Comparison of ENCODE assay signal across 29 mouse cellular contexts in genomic region chr15:31278090-31278489, GRCm38 (mm10). TPM values are rescaled to one million over a fixed set of nuclear protein-coding genes. Genes with fewer than 3 reads are reported as not detected.
DNase-seq lines count a peak whose midpoint lies in the region; ATAC-seq and TF ChIP-seq lines count a peak whose summit lies in the region.
"Had no signal": no experiment of that assay in that cellular context is flagged by ENCODE, and none has a peak within 500 bp of the region (broad histone marks: within the 10 kb centered on the region; RNA-seq: fewer than 3 reads in every experiment).

No protein-coding gene starts in this region.

- no peaks in the 10 kb centered on the region for H3K36me3 ChIP-seq in heart, adult 2 months (ENCODE audit: control insufficient read depth, insufficient read depth, low read length)
- H3K36me3 ChIP-seq in hindbrain, postnatal 0 days (ENCODE audit: insufficient read depth, low read length) = no peaks in the 10 kb centered on the region
- 0 out of 2 replicates have a peak, but pooled peaks cover 3% of the 10 kb centered on the region for H3K36me3 ChIP-seq in hindbrain, embryonic 14.5 days (replicated peaks; ENCODE audit: control insufficient read depth, insufficient read depth)
- H3K36me3 ChIP-seq in midbrain, embryonic 13.5 days = no peaks in the 10 kb centered on the region
- H3K36me3 ChIP-seq in midbrain, embryonic 15.5 days (replicated peaks) = no peaks in the 10 kb centered on the region
- H3K36me3 ChIP-seq: forebrain, embryonic 10.5 days; forebrain, embryonic 15.5 days; hindbrain, embryonic 13.5 days; midbrain, embryonic 12.5 days; stomach, embryonic 15.5 days had no signal

- H3K9ac ChIP-seq in heart, adult 2 months (ENCODE audit: low read depth, low read length) = no peak overlapping the region
- H3K9ac ChIP-seq in hindbrain, postnatal 0 days (replicated peaks; ENCODE audit: low read length) = no peak overlapping the region
- no peak overlapping the region for H3K9ac ChIP-seq in hindbrain, embryonic 14.5 days
- no peak overlapping the region for H3K9ac ChIP-seq in midbrain, embryonic 13.5 days (replicated peaks)
- H3K9ac ChIP-seq in midbrain, embryonic 15.5 days = no peak overlapping the region
- H3K9ac ChIP-seq: embryonic facial prominence, embryonic 12.5 days; forebrain, embryonic 15.5 days; heart, embryonic 15.5 days; hindbrain, embryonic 13.5 days; limb, embryonic 12.5 days; liver, embryonic 15.5 days; midbrain, embryonic 12.5 days; stomach, embryonic 15.5 days had no signal

- DNase-seq in heart, adult 18-20 months = peak; percentile 38
- no peak for DNase-seq in heart, adult 2 months
- DNase-seq in hindbrain, postnatal 0 days (ENCODE audit: low spot score) = peak; percentile 39
- DNase-seq in hindbrain, embryonic 14.5 days (ENCODE audit: low spot score) = no peak
- peak; percentile 32 for DNase-seq in brain, embryonic 14.5 days (ENCODE audit: low read depth)
- DNase-seq in lung, postnatal 25 days (ENCODE audit: low spot score) = no peak
- DNase-seq: adrenal gland, postnatal 25 days; cerebellum, adult 2 months; cerebellum, postnatal 36 days; embryo, embryonic 11 days; gastrocnemius, adult 2 months; gastrocnemius, postnatal 36 days; kidney, adult 8-10 months; kidney, postnatal 10 days; layer of hippocampus, adult 9-11 months; lung, postnatal 4 days; right cerebral cortex, postnatal 25 days had no signal

- ATAC-seq in hindbrain, postnatal 0 days = no peak
- ATAC-seq in hindbrain, embryonic 14.5 days (ENCODE audit: low FRiP score) = no peak
- 0 out of 2 replicates have a peak, but pooled peaks have one; percentile 4 for ATAC-seq in midbrain, embryonic 13.5 days
- ATAC-seq in midbrain, embryonic 15.5 days (replicated peaks) = no peak
- ATAC-seq: forebrain, embryonic 15.5 days had no signal

- H3K4me2 ChIP-seq in hindbrain, postnatal 0 days (ENCODE audit: low read depth, low read length) = no peak overlapping the region
- no peak overlapping the region for H3K4me2 ChIP-seq in hindbrain, embryonic 14.5 days (replicated peaks)
- H3K4me2 ChIP-seq in midbrain, embryonic 13.5 days (replicated peaks) = no peak overlapping the region
- H3K4me2 ChIP-seq in midbrain, embryonic 15.5 days = no peak overlapping the region
- H3K4me2 ChIP-seq: embryonic facial prominence, embryonic 12.5 days; forebrain, embryonic 15.5 days; heart, embryonic 15.5 days; hindbrain, embryonic 13.5 days; limb, embryonic 12.5 days; liver, embryonic 15.5 days; midbrain, embryonic 12.5 days; stomach, embryonic 15.5 days had no signal

- TF ChIP-seq CTCF in heart, adult 2 months (IDR thresholded peaks at IDR 0.05) = no peak
- no peak for TF ChIP-seq CTCF in hindbrain, postnatal 0 days (IDR thresholded peaks at IDR 0.05; ENCODE audit: low read depth)
- no peak for TF ChIP-seq CTCF in brain, embryonic 14.5 days (IDR thresholded peaks at IDR 0.05; ENCODE audit: borderline replicate concordance, extremely low read depth, insufficient read depth, insufficient read length)

- H3K9me3 ChIP-seq in hindbrain, postnatal 0 days (ENCODE audit: low read length) = no peaks in the 10 kb centered on the region
- no peaks in the 10 kb centered on the region for H3K9me3 ChIP-seq in hindbrain, embryonic 14.5 days (ENCODE audit: control insufficient read depth, low read length)
- H3K9me3 ChIP-seq in midbrain, embryonic 13.5 days = no peaks in the 10 kb centered on the region
- H3K9me3 ChIP-seq in midbrain, embryonic 15.5 days = no peaks in the 10 kb centered on the region
- H3K9me3 ChIP-seq: embryonic facial prominence, embryonic 12.5 days; forebrain, embryonic 10.5 days; forebrain, embryonic 15.5 days; heart, embryonic 15.5 days; hindbrain, embryonic 13.5 days; limb, embryonic 12.5 days; liver, embryonic 15.5 days; megakaryocyte, embryonic 14.5 days; midbrain, embryonic 12.5 days; stomach, embryonic 15.5 days had no signal

- WGBS in heart, adult 2 months = 35% methylated on average over 4 of the region's 4 CpGs
- WGBS in hindbrain, postnatal 0 days = 36% methylated on average over 4 of the region's 4 CpGs
- WGBS in hindbrain, embryonic 14.5 days = 52% methylated on average over 4 of the region's 4 CpGs
- WGBS in midbrain, embryonic 13.5 days = 75% methylated on average over 4 of the region's 4 CpGs
- 53% methylated on average over 4 of the region's 4 CpGs for WGBS in midbrain, embryonic 15.5 days

- no peak overlapping the region for H3K4me3 ChIP-seq in heart, adult 2 months
- no peak overlapping the region for H3K4me3 ChIP-seq in hindbrain, postnatal 0 days (ENCODE audit: low read length)
- H3K4me3 ChIP-seq in hindbrain, embryonic 14.5 days (replicated peaks; ENCODE audit: low read length) = no peak overlapping the region
- no peak overlapping the region for H3K4me3 ChIP-seq in midbrain, embryonic 13.5 days (replicated peaks)
- H3K4me3 ChIP-seq in midbrain, embryonic 15.5 days = no peak overlapping the region
- H3K4me3 ChIP-seq: embryonic facial prominence, embryonic 12.5 days; forebrain, embryonic 10.5 days; forebrain, embryonic 15.5 days; gastrocnemius, adult 2 months; heart, embryonic 15.5 days; hindbrain, embryonic 13.5 days; limb, embryonic 12.5 days; liver, embryonic 15.5 days; megakaryocyte, embryonic 14.5 days; midbrain, embryonic 12.5 days; stomach, embryonic 15.5 days had no signal

- peaks cover 4% of the 10 kb centered on the region; the same call in 1 of the 2 replicates for H3K4me1 ChIP-seq in heart, adult 2 months (ENCODE audit: control insufficient read depth, insufficient read depth, low read length)
- peaks cover 4% of the 10 kb centered on the region; the same call in 1 of the 2 replicates for H3K4me1 ChIP-seq in hindbrain, postnatal 0 days (ENCODE audit: insufficient read depth, low read length)
- H3K4me1 ChIP-seq in hindbrain, embryonic 14.5 days (replicated peaks; ENCODE audit: control insufficient read depth, insufficient read depth, low read length) = no peaks in the 10 kb centered on the region; the same call in 1 of the 2 replicates
- H3K4me1 ChIP-seq in midbrain, embryonic 13.5 days (replicated peaks) = peaks cover 22% of the 10 kb centered on the region
- 0 out of 2 replicates have a peak, but pooled peaks cover 8% of the 10 kb centered on the region for H3K4me1 ChIP-seq in midbrain, embryonic 15.5 days
- H3K4me1 ChIP-seq: embryonic facial prominence, embryonic 12.5 days; forebrain, embryonic 10.5 days; midbrain, embryonic 12.5 days had no signal

- no peak overlapping the region for H3K27ac ChIP-seq in heart, adult 2 months
- no peak overlapping the region for H3K27ac ChIP-seq in hindbrain, postnatal 0 days
- H3K27ac ChIP-seq in hindbrain, embryonic 14.5 days = no peak overlapping the region
- H3K27ac ChIP-seq in midbrain, embryonic 13.5 days = no peak overlapping the region
- H3K27ac ChIP-seq in midbrain, embryonic 15.5 days = no peak overlapping the region
- H3K27ac ChIP-seq: embryonic facial prominence, embryonic 12.5 days; forebrain, embryonic 10.5 days; forebrain, embryonic 15.5 days; gastrocnemius, adult 2 months; heart, embryonic 15.5 days; hindbrain, embryonic 13.5 days; limb, embryonic 12.5 days; liver, embryonic 15.5 days; midbrain, embryonic 12.5 days; stomach, embryonic 15.5 days had no signal

- no peak for TF ChIP-seq EP300 in heart, adult 2 months (IDR thresholded peaks at IDR 0.05; ENCODE audit: insufficient read depth, low read depth, low read length)

- intact Hi-C loops in heart, adult 2 months (cut with DNase I) = no loop called here

- TF ChIP-seq POLR2A in heart, adult 2 months (IDR thresholded peaks at IDR 0.05; ENCODE audit: insufficient read depth, low read depth, low read length) = no peak
- no peak for TF ChIP-seq POLR2A in brain, embryonic 14.5 days (IDR thresholded peaks at IDR 0.05; ENCODE audit: borderline replicate concordance, extremely low read depth, insufficient read depth, insufficient read length, poor library complexity, severe bottlenecking)

- no peaks in the 10 kb centered on the region for H3K27me3 ChIP-seq in heart, adult 2 months (ENCODE audit: control insufficient read depth, insufficient read depth, low read length)
- H3K27me3 ChIP-seq in hindbrain, postnatal 0 days (ENCODE audit: insufficient read depth, low read length) = no peaks in the 10 kb centered on the region
- H3K27me3 ChIP-seq in hindbrain, embryonic 14.5 days (ENCODE audit: control insufficient read depth, insufficient read depth, low read length) = no peaks in the 10 kb centered on the region
- no peaks in the 10 kb centered on the region for H3K27me3 ChIP-seq in midbrain, embryonic 13.5 days
- no peaks in the 10 kb centered on the region for H3K27me3 ChIP-seq in midbrain, embryonic 15.5 days (replicated peaks)
- H3K27me3 ChIP-seq: embryonic facial prominence, embryonic 12.5 days; forebrain, embryonic 15.5 days; heart, embryonic 15.5 days; hindbrain, embryonic 13.5 days; limb, embryonic 12.5 days; liver, embryonic 15.5 days; midbrain, embryonic 12.5 days; stomach, embryonic 15.5 days had no signal

- H3K79me2 ChIP-seq in heart, adult 2 months (replicated peaks; ENCODE audit: control insufficient read depth, insufficient read depth, low read length) = no peaks in the 10 kb centered on the region

RNA-seq across cellular contexts. Expression of gene Dap, which starts 54.0 kb away (rescaled TPM):
- 10 to 100 TPM; 18.4 to 23.9 TPM for total RNA-seq in heart, adult 18-20 months (2021)
- 10 to 100 TPM; 17.7 to 27.0 TPM for total RNA-seq in heart, adult 2 months (2021)
- 15.4 and 18.8 TPM in 2 replicates for polyA plus RNA-seq in heart, adult 2 months (2012; rRNA removed)
- total RNA-seq in hindbrain, postnatal 0 days (2014; rRNA removed) = 17.6 and 39.0 TPM in 2 replicates
- polyA plus RNA-seq in hindbrain, postnatal 0 days (2015; fragmentation: Nextera tagmentation; extraction: Ambion mirVana) = 26.5 and 29.5 TPM in 2 replicates
- 25.4 and 36.2 TPM in 2 replicates for polyA plus RNA-seq in hindbrain, embryonic 14.5 days (2014; fragmentation: Nextera tagmentation; extraction: Ambion mirVana)
- 30.6 and 31.1 TPM in 2 replicates for polyA plus RNA-seq in midbrain, embryonic 13.5 days (2015; fragmentation: Nextera tagmentation; extraction: Ambion mirVana)
- polyA plus RNA-seq in midbrain, embryonic 15.5 days (2015; fragmentation: Nextera tagmentation; extraction: Ambion mirVana) = 22.8 and 24.8 TPM in 2 replicates
- polyA plus RNA-seq in brain, embryonic 14.5 days (2012; rRNA removed) = 16.6 and 24.4 TPM in 2 replicates

Comparison
In these comparisons a context has a peak if more than half of its experiments do, and no peak if none do; other contexts are left out.
1. DNase-seq: peak in heart, adult 18-20 months (2 of 2), hindbrain, postnatal 0 days (single experiment) and brain, embryonic 14.5 days (single experiment); none in heart, adult 2 months (0 of 2), hindbrain, embryonic 14.5 days (single experiment) and lung, postnatal 25 days (single experiment).